Mouse (Mus musculus): ENCODE results near the gene Trim28. TPM values are rescaled to one million over a fixed set of nuclear protein-coding genes. Genes with fewer than 3 reads are reported as not detected.

Gene Trim28
- total and polyA plus RNA-seq, 2 experiments, result 69.4 to 114 TPM

GRCm38 (mm10) chr7:13046084-13046483, 47.2 kb downstream of the Trim28 start:
- TF ChIP-seq POLR2A (IDR thresholded peaks at IDR 0.05; ENCODE audit: extremely low read depth, insufficient read depth, low read length) (no peak), CTCF (IDR thresholded peaks at IDR 0.05; ENCODE audit: low read depth, low read length) (peak; percentile 61; the same call in 1 of the 2 replicates)
- Histone ChIP-seq H3K9ac (ENCODE audit: low read depth, low read length) (no peak overlapping the region), H3K36me3 (ENCODE audit: control insufficient read depth, insufficient read depth, low read length) (no peaks in the 10 kb centered on the region), H3K4me1 (ENCODE audit: control insufficient read depth, insufficient read depth, low read length) (peaks cover 17% of the 10 kb centered on the region), H3K27ac (replicated peaks; ENCODE audit: insufficient read depth, low read depth, low read length) (no peak overlapping the region), H3K79me2 (ENCODE audit: control insufficient read depth, insufficient read depth, low read length) (no peaks in the 10 kb centered on the region), H3K4me3 (ENCODE audit: insufficient read depth, low read depth, low read length) (no peak overlapping the region), H3K27me3 (ENCODE audit: control insufficient read depth, insufficient read depth, low read length) (peaks cover 7% of the 10 kb centered on the region)
- DNase-seq (ENCODE audit: extremely low read depth, low read depth, low spot score), result peak; percentile 80
- 0% methylated on average over 2 of the region's 2 CpGs for WGBS

- WGBS, result 91% methylated on average over 13 of the region's 13 CpGs
- TF ChIP-seq CTCF (IDR thresholded peaks at IDR 0.05; ENCODE audit: low read depth, low read length), result no peak
- TF ChIP-seq POLR2A (IDR thresholded peaks at IDR 0.05; ENCODE audit: extremely low read depth, insufficient read depth, low read length), result no peak
- Histone ChIP-seq H3K9ac (ENCODE audit: low read depth, low read length) (no peak overlapping the region), H3K27me3 (ENCODE audit: control insufficient read depth, insufficient read depth, low read length) (no peaks in the 10 kb centered on the region), H3K79me2 (ENCODE audit: control insufficient read depth, insufficient read depth, low read length) (no peaks in the 10 kb centered on the region), H3K36me3 (ENCODE audit: control insufficient read depth, insufficient read depth, low read length) (no peaks in the 10 kb centered on the region), H3K27ac (replicated peaks; ENCODE audit: insufficient read depth, low read depth, low read length) (no peak overlapping the region), H3K4me3 (ENCODE audit: insufficient read depth, low read depth, low read length) (no peak overlapping the region), H3K4me1 (ENCODE audit: control insufficient read depth, insufficient read depth, low read length) (no peaks in the 10 kb centered on the region)
- DNase-seq (ENCODE audit: extremely low read depth, low read depth, low spot score), result no peak
These were observed 54.1 kb downstream of the Trim28 start for GRCm38 (mm10) chr7:13053001-13053400.

GRCm38 (mm10) chr7:13053501-13053900, 54.6 kb downstream of the Trim28 start:
- H3K27me3 ChIP-seq (ENCODE audit: control insufficient read depth, insufficient read depth, low read length), result no peaks in the 10 kb centered on the region
- no peak overlapping the region for H3K4me3 ChIP-seq (ENCODE audit: insufficient read depth, low read depth, low read length)
- 98% methylated on average over 2 of the region's 2 CpGs for WGBS
- TF ChIP-seq CTCF (IDR thresholded peaks at IDR 0.05; ENCODE audit: low read depth, low read length) (no peak), POLR2A (IDR thresholded peaks at IDR 0.05; ENCODE audit: extremely low read depth, insufficient read depth, low read length) (no peak)
- no peaks in the 10 kb centered on the region for H3K36me3 ChIP-seq (ENCODE audit: control insufficient read depth, insufficient read depth, low read length)
- no peak overlapping the region for H3K27ac ChIP-seq (replicated peaks; ENCODE audit: insufficient read depth, low read depth, low read length)
- H3K9ac ChIP-seq (ENCODE audit: low read depth, low read length), result no peak overlapping the region
- DNase-seq (ENCODE audit: extremely low read depth, low read depth, low spot score), result no peak
- H3K79me2 ChIP-seq (ENCODE audit: control insufficient read depth, insufficient read depth, low read length), result no peaks in the 10 kb centered on the region
- H3K4me1 ChIP-seq (ENCODE audit: control insufficient read depth, insufficient read depth, low read length), result no peaks in the 10 kb centered on the region

GRCm38 (mm10) chr7:13053961-13054286, 55.0 kb downstream of the Trim28 start:
- Histone ChIP-seq H3K9ac (ENCODE audit: low read depth, low read length) (peak overlapping the region; percentile 66), H3K79me2 (ENCODE audit: control insufficient read depth, insufficient read depth, low read length) (no peaks in the 10 kb centered on the region), H3K36me3 (ENCODE audit: control insufficient read depth, insufficient read depth, low read length) (no peaks in the 10 kb centered on the region), H3K27ac (replicated peaks; ENCODE audit: insufficient read depth, low read depth, low read length) (peak overlapping the region; percentile 45), H3K4me1 (ENCODE audit: control insufficient read depth, insufficient read depth, low read length) (no peaks in the 10 kb centered on the region), H3K27me3 (ENCODE audit: control insufficient read depth, insufficient read depth, low read length) (no peaks in the 10 kb centered on the region), H3K4me3 (ENCODE audit: insufficient read depth, low read depth, low read length) (peak overlapping the region; percentile 80)
- DNase-seq (ENCODE audit: extremely low read depth, low read depth, low spot score), result no peak
- no peak for TF ChIP-seq POLR2A (IDR thresholded peaks at IDR 0.05; ENCODE audit: extremely low read depth, insufficient read depth, low read length)
- no peak for TF ChIP-seq CTCF (IDR thresholded peaks at IDR 0.05; ENCODE audit: low read depth, low read length)
- WGBS, result 1% methylated on average over 15 of the region's 15 CpGs

GRCm38 (mm10) chr7:13054287-13055010, 55.5 kb downstream of the Trim28 start, which contains the start of gene Mzf1:
Gene Mzf1 (minus strand): TSS chr7:13054764.
- Histone ChIP-seq H3K4me3 (ENCODE audit: insufficient read depth, low read depth, low read length) (peak within 1 kb of the TSS; percentile 80), H3K36me3 (ENCODE audit: control insufficient read depth, insufficient read depth, low read length) (no peaks in the 10 kb centered on the region), H3K9ac (ENCODE audit: low read depth, low read length) (peak within 1 kb of the TSS; percentile 71), H3K79me2 (ENCODE audit: control insufficient read depth, insufficient read depth, low read length) (no peaks in the 10 kb centered on the region), H3K27me3 (ENCODE audit: control insufficient read depth, insufficient read depth, low read length) (no peaks in the 10 kb centered on the region), H3K27ac (replicated peaks; ENCODE audit: insufficient read depth, low read depth, low read length) (peak within 1 kb of the TSS; percentile 58), H3K4me1 (ENCODE audit: control insufficient read depth, insufficient read depth, low read length) (no peaks in the 10 kb centered on the region)
- WGBS, result under 1% methylated on average over 40 of the region's 41 CpGs
- DNase-seq (ENCODE audit: extremely low read depth, low read depth, low spot score), result peak; percentile 93
- no peak for TF ChIP-seq CTCF (IDR thresholded peaks at IDR 0.05; ENCODE audit: low read depth, low read length)
- TF ChIP-seq POLR2A (IDR thresholded peaks at IDR 0.05; ENCODE audit: extremely low read depth, insufficient read depth, low read length), result no peak

All from liver, adult 2 months (tissue).